Mouse (Mus musculus) embryo, embryonic 11.5 days (tissue): ENCODE data around the gene Col18a1.

Experiments
- DNase-seq: peaks from one replicate; pipeline ENCODE4 v3.0.0-alpha.2; 2012; ENCODE audit warnings: low read depth, low spot score

Gene Col18a1

GRCm38 (mm10) chr10:77182804-77183331 lies 16.5 kb upstream of the Col18a1 start:
- DNase-seq, result no peak

DNA sequence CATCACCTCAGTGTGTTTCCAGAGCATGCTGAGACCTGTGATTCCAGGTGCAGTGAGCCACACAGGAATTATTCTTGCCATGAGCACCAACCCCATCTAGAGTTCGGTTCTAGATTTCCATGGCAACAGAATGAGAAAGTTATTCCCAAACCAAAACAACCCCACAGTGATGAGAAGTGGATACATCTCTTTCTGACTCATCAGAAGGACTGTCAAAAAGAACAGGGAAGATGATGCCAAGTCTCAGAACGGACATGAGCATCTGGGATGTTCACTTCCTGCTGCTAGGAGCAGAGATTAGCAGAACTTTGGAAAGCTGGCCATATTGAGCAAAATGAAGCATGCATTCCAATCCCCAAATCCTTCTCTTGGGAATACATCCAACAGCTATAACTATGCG lies 13.8 kb upstream of the Col18a1 start:
- no peak for DNase-seq

- DNase-seq, result no peak
Measured at GRCm38 (mm10) chr10:77178691-77179090, 12.3 kb upstream of the Col18a1 start.

DNA sequence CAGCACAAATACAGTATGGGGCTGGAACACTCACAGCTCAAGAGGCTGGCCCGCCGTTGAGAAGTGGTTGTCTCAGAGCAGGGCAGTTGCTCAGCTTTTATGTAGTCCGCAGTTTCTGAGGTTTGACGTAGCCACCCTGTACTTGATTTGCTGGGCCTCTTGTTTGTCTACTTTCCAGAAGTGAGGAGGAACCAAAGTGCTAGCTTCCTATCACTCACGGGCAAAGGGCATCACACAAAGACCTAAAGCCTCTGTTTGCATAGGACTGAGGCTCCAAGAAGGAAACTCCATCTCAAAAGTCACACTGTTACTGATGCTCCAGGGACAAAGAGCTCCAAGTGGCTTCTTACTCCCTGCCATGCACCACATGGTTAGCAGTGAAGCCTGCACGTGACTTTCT lies 4.1 kb upstream of the Col18a1 start:
- DNase-seq, result no peak

GRCm38 (mm10) chr10:77165318-77165945 lies 916 bp downstream of the Col18a1 start:
- DNase-seq, result peak; percentile 63

DNA sequence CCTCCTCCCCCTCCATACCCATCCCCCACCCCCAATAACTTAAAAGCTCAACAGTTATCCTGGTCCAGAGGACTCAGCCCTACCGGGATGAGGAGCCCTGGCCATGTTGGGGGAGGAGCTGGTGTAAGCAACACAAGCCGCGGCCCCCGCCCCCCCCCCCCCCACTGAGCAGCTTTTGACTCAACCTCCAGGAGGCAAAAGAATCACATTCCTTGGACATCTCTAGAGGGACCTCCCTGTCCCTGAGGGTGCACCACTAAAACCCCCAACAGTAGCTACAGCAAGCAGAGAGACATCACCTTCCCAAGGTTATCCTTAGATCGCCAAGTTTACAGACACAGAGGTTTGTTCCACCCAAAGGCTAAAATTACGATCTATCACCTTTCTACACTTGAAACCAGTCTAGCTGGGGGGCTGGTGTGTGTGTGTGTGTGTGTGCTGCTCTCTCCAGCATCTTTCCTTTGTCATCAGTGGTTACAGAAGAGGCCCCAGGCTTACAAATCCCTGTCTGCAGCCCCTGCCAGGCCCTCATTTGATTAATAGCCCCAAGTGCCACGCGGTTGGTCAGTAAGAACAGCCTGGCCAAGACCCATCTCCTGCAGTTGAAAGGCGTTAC lies 1.8 kb downstream of the Col18a1 start:
- DNase-seq, result no peak

- no peak for DNase-seq
Measured at GRCm38 (mm10) chr10:77164041-77164436, 2.3 kb downstream of the Col18a1 start.

DNA sequence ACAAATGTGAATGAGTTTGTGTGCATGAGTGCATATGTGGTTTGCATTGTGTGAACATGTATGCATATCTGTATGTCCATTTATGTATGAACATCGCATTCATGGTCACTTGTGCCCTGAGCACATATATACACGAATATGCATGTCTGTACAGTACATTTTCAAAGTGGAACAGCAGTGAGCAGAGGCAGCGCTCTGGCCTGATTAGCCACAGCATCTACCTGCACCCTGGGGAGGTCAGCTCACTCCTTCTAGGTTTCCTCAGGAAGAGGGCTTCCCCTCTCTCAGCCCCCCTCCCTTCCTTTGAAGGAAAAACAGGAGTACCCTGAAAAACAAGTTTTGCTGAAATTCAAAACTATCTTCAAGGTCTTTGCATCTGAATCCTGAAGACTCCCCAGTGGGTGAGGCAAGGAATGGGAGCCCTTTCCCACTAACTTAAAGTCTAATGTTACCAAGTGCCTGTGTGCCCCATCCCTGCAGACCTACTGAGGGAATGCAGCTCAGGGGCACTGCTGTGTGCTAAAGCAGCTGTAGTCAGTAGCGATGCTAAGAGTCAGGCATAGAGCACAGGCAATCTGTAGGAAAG lies 2.9 kb downstream of the Col18a1 start:
- DNase-seq, result no peak

- DNase-seq, result no peak
Measured at GRCm38 (mm10) chr10:77159573-77159972, 6.8 kb downstream of the Col18a1 start.

DNA sequence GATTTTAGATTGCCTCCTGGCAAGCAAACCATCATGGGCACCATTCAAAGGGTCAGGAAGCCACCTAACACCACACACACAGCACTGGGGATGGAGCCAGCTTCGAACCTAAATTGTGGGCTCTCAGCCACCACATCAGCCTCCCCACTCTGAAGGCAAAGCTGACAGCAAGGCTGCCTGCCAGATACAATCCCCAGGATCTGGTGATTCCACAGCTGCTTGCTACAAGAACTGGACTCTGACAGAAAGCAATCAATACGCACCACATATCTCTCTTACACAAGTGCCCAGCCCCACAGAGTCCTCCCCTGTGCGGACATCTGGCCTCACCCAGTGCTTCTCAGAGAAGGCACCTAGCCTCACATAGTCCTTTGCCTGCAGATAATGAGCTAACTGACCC lies 7.4 kb downstream of the Col18a1 start:
- no peak for DNase-seq

DNA sequence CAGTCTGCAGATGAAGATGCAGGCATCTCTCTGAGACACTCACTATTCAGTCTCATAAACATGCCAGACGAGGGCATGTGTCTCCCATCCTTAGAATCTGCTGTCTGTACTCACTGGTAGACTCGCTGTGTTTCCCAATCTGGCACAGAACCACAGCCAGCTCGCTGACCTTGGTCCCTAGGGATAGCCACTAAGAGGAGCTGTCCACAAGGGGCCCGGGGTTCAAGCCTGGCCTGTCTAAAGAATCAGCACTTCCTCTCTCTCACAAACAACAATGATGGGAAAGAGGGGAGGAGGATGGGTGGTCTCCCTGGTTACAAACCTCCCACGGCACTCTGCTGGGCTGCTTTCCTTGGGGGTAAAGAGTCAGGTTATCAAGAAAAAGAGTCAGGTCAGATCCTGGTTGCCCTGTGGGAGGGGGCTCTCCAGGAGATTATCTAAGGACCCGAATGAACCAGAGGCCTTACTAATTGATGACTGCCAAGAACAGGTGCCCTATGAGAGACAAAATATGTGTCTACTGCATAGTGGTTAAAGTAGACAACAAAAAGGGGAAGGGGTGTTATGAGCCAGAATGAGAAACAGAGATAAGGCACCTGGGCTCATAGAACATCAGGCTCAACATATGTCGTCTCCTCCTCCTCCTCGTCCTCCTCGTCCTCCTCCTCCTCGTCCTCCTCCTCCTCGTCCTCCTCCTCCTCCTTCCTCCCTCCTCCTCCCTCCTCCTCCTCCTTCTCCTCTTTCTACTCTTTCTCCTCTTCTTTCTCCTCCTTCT lies 8.9 kb downstream of the Col18a1 start:
- no peak for DNase-seq

- DNase-seq, result no peak
Measured at GRCm38 (mm10) chr10:77152178-77152621, 14.1 kb downstream of the Col18a1 start.

DNA sequence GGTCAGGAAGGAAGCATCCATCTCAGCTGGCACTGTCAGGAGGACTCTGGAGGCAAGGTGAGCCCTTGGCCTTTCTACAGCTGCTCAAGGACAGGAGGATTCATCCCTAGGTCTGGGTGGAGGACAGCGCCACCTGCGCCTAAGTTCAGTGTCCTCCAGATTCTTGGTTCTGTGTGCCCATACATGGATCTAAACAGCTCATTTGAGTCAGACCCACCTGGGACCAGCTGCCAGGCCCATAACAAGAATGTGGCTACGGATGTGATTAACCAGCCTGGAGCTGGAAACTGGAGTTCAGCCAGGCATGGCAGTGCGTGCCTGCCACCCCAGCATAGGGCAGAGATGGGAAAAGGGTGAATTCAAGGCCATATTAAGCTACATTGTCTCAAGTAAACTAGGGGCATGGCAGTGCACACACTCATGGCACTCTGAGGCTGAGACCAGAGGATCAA lies 14.8 kb downstream of the Col18a1 start:
- no peak for DNase-seq

GRCm38 (mm10) chr10:77150947-77151521 lies 15.3 kb downstream of the Col18a1 start:
- no peak for DNase-seq

- no peak for DNase-seq
Measured at GRCm38 (mm10) chr10:77150016-77150415, 16.3 kb downstream of the Col18a1 start.

GRCm38 (mm10) chr10:77147545-77147944 lies 18.8 kb downstream of the Col18a1 start:
- DNase-seq, result no peak

DNA sequence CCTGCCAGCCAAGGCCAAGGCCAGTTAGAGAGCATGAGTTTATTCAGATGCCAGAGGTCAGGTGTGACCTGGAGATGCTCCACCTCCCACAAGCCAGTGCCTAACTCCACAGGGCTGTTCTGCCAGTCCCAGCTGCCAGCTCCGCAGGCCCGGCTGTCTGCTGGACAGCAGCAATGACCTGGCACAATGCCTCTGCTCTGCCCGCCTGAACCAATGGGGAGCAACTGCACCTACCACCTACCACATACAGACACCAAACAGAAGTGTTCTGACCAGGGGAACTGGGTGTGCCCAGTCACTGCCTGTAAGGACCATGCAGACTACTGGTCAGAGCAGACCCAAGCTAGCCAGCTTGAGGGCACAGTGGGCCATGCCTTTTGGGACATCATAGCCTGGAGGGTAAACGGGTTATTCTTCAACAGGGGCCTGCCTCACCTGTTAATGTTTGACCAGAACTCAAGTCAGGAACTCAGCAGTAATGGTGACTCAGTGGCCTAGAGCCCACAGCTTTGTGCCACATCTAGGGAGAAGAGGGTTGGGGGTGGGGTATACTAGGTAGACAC lies 19.4 kb downstream of the Col18a1 start:
- DNase-seq, result no peak

DNA sequence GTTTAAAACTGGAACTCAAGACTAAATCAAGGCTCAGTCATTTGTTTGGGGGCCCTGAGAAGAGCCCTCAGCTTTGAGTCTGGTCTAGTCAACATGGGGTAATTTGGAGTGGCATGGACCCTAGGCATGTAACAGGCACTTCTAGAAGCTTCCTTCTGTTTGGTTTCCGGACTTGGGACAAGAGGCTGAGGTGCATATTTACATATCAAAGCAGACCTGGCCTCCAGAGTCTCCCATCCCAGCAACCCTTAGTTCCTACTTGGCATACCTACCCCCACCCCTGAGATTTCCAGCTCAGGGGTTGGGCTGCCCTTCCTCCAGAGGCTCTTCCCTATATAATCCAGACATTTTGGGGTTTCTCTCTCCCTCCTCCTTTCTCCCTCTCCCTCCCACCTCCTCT lies 20.4 kb downstream of the Col18a1 start:
- no peak for DNase-seq

DNA sequence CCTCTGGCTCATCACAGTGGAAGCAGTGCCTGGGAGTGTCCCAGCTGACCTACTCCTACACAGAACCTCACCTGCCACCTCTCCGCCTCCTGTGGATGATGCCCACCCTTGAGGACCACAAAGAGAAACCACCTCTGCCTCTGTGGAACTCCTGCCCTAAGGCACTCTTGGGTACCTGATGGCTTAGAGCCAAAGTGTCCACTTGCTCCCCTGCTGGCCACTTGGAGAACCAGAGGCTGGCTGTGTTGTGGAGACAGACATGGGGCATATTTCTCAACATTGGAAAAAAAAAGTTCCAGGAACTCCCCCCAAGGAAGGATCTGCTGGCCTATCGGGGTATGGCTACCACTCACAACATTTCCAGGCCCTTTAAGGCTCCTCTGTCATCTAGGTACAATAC lies 22.0 kb downstream of the Col18a1 start:
- DNase-seq, result no peak

DNA sequence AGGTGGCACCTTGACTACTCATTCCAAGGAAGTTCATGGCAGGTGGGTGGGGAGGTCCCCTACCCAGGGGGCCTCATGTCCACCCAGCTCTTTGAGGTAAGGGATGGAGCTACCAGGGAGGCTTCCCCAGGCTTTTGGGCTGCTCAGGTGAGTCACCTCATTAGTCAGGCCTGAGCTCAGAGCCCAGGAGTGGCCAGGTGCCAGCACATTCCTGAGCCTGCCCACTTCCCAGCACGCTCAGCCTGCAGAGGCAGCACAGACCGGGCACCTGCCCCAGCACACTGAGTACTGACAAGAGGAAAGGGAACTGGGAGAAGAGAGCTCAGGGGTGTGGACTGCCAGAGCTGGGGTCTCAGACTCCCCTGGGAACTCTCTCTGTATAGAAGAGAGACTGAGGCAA lies 24.0 kb downstream of the Col18a1 start:
- no peak for DNase-seq

- DNase-seq, result no peak
Measured at GRCm38 (mm10) chr10:77138304-77138703, 28.0 kb downstream of the Col18a1 start.
